Mouse (Mus musculus) midbrain, embryonic 12.5 days (tissue): ENCODE measurements at regions not wholly inside any gene's neighbourhood (a gene's known extent, or its start where the extent isn't known, plus 50 kb on each side); places are given as distances from the start of the nearest gene placed in this dataset.

Experiments used
- ATAC-seq: fragments of 200-750 bp; cut with Nextera tagmentation; 2 replicates; pipeline ENCODE4 v1.8.0; 2017; ENCODE audit warnings: low read depth, moderate TSS enrichment, moderate library complexity; ENCODE audit not compliant: low FRiP score
- H3K27ac ChIP-seq: fragments of 300-500 bp; sonication (generic); replicated peaks from 2 replicates; pipeline ENCODE4 v1.5.1; 2016; ENCODE audit warnings: mild to moderate bottlenecking
- H3K27me3 ChIP-seq: fragments of 300-500 bp; sonication (generic); 2 replicates; pipeline ENCODE4 v1.6.1; 2016; ENCODE audit warnings: mild to moderate bottlenecking
- H3K36me3 ChIP-seq: fragments of 300-500 bp; sonication (generic); 2 replicates; pipeline ENCODE4 v1.6.1; 2016
- H3K4me1 ChIP-seq: fragments of 300-500 bp; sonication (generic); 2 replicates; pipeline ENCODE4 v1.6.1; 2016
- H3K4me2 ChIP-seq: fragments of 300-500 bp; sonication (generic); replicated peaks from 2 replicates; pipeline ENCODE4 v1.6.1; 2016; ENCODE audit warnings: mild to moderate bottlenecking, moderate library complexity
- H3K4me3 ChIP-seq: fragments of 300-500 bp; sonication (generic); 2 replicates; pipeline ENCODE4 v1.5.1; 2016; ENCODE audit warnings: mild to moderate bottlenecking
- H3K9ac ChIP-seq: fragments of 300-500 bp; sonication (generic); replicated peaks from 2 replicates; pipeline ENCODE4 v1.6.1; 2016; ENCODE audit warnings: mild to moderate bottlenecking, moderate library complexity
- H3K9me3 ChIP-seq: fragments of 300-500 bp; sonication (generic); 2 replicates; pipeline ENCODE4 v1.6.1; 2016; ENCODE audit warnings: mild to moderate bottlenecking
- WGBS: fragments of 180-500 bp; shearing (Covaris S2); methylation state at CpG from one replicate; pipeline ENCODE4 v1.1.7; 2016; 5-methylcytosine and 5-hydroxymethylcytosine counted together

GRCm38 (mm10) chr3:101691937-101692604 is 87.6 kb upstream of the Atp1a1 start:
- no peak overlapping the region for H3K9ac ChIP-seq
- no peaks in the 10 kb centered on the region for H3K9me3 ChIP-seq
- ATAC-seq: no peak

DNA sequence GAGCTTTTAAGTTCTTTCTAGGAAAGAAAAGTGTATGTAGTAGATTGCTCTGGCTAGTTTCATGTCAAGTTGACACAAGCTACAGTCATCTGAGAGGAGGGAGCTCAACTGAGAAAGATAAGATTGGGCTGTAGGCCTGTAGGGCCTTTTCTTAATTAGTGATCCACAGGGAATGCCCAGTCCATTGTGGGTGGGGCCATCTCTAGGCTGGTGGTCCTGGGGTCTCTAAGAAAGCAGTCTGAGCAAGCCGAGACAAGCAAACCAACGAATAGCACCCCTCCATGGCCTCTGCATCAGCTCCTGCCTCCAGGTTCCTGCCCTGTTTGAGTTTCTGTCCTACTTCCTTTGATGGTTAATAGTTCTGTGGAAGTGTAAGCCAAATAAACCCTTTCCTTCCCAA is 86.3 kb upstream of the Atp1a1 start:
- Histone ChIP-seq H3K4me3 (no peak overlapping the region), H3K27me3 (no peaks in the 10 kb centered on the region), H3K9me3 (no peaks in the 10 kb centered on the region), H3K9ac (no peak overlapping the region), H3K4me2 (no peak overlapping the region), H3K27ac (no peak overlapping the region), H3K36me3 (no peaks in the 10 kb centered on the region), H3K4me1 (no peaks in the 10 kb centered on the region)
- no peak for ATAC-seq
- WGBS: 76% methylated on average over 2 of the region's 2 CpGs

More at GRCm38 (mm10) chr3:101691937-101692604, 87.6 kb upstream of the Atp1a1 start:
- Histone ChIP-seq H3K27ac (no peak overlapping the region), H3K27me3 (no peaks in the 10 kb centered on the region), H3K4me3 (no peak overlapping the region), H3K4me2 (no peak overlapping the region), H3K36me3 (no peaks in the 10 kb centered on the region), H3K4me1 (no peaks in the 10 kb centered on the region)
- 81% methylated on average over 8 of the region's 8 CpGs for WGBS

DNA sequence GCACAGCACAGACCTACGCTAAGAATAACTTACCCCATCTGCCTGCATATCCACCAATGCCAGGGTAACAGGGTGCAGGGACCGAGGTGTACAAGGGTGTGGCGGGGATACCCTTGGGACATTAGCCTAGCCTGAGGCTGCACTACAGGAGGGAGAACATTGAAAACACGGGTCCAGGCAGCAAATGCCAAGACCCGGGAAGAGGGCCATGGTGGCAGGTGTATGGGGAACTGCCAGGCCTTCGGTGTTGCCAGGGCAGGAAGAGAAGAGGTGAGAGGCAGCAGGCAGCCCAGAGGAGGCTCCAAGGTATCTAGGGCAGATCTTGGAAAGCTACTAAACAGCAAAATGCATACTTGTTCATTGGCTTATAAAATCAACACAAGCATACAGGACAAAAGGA is 85.7 kb upstream of the Atp1a1 start:
- 92% methylated on average over 6 of the region's 6 CpGs for WGBS
- H3K27ac ChIP-seq: no peak overlapping the region
- no peak overlapping the region for H3K4me2 ChIP-seq
- H3K9me3 ChIP-seq: no peaks in the 10 kb centered on the region
- no peaks in the 10 kb centered on the region for H3K27me3 ChIP-seq
- H3K4me1 ChIP-seq: no peaks in the 10 kb centered on the region
- ATAC-seq: no peak
- H3K4me3 ChIP-seq: no peak overlapping the region
- no peak overlapping the region for H3K9ac ChIP-seq
- H3K36me3 ChIP-seq: no peaks in the 10 kb centered on the region

- Histone ChIP-seq H3K36me3 (no peaks in the 10 kb centered on the region), H3K4me3 (no peak overlapping the region), H3K4me1 (no peaks in the 10 kb centered on the region), H3K27me3 (no peaks in the 10 kb centered on the region), H3K4me2 (no peak overlapping the region), H3K27ac (no peak overlapping the region), H3K9me3 (no peaks in the 10 kb centered on the region), H3K9ac (no peak overlapping the region)
- ATAC-seq: no peak
- 68% methylated on average over 7 of the region's 7 CpGs for WGBS
These were observed 80.7 kb upstream of the Atp1a1 start for GRCm38 (mm10) chr3:101685203-101685602.

DNA sequence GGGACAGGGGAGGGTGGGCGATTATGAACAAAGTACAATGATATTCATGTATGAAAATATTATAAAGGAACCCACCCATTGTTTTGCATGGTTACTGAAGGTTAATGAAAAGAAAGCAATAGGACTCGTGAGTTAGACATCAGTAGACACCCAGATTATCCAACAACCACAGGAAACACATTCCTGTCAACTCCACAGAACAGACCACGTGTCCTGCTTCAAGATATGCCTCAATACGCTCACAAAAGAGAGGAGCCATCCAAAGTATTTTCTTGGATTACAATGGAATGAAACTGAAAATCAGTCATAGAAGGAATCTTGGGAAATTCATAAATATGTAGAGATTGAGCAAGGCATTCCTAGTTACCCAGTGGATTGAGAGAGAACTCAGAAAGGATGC is 68.5 kb upstream of the Atp1a1 start:
- Histone ChIP-seq H3K9ac (no peak overlapping the region), H3K27ac (no peak overlapping the region), H3K4me2 (no peak overlapping the region), H3K27me3 (peaks cover 4% of the 10 kb centered on the region; the same call in 1 of the 2 replicates), H3K9me3 (no peaks in the 10 kb centered on the region), H3K4me3 (no peak overlapping the region), H3K36me3 (no peaks in the 10 kb centered on the region), H3K4me1 (no peaks in the 10 kb centered on the region; the same call in 1 of the 2 replicates)
- no peak for ATAC-seq
- WGBS: 83% methylated on average over 4 of the region's 4 CpGs

GRCm38 (mm10) chr3:101670561-101671001 is 66.1 kb upstream of the Atp1a1 start:
- Histone ChIP-seq H3K4me1 (peaks cover 9% of the 10 kb centered on the region), H3K9ac (no peak overlapping the region), H3K27me3 (peaks cover 12% of the 10 kb centered on the region; the same call in 1 of the 2 replicates), H3K4me3 (no peak overlapping the region), H3K9me3 (no peaks in the 10 kb centered on the region), H3K27ac (no peak overlapping the region), H3K4me2 (no peak overlapping the region), H3K36me3 (no peaks in the 10 kb centered on the region)
- 56% methylated on average over 8 of the region's 8 CpGs for WGBS
- ATAC-seq: no peak

DNA sequence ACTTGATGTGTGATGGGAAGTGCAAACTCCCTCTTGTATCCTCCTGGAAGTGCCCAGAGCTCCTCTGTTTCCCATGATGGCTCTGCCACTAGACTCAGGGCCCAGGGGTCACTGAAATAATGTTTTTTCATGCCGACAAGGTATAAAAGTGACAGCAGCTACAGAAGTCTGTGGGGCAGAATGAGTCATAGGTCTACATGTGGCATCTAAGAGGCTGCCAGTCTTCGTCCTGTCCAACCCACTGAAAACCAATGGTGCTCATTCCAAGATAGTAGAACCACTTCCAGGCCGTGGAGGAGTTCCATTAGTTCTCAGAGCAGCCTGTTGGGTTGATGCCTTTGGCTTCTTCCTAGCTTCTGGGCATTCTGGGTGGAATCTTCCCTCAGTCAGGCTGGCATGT is 65.3 kb upstream of the Atp1a1 start:
- Histone ChIP-seq H3K9ac (no peak overlapping the region), H3K27me3 (peaks cover 12% of the 10 kb centered on the region; the same call in 1 of the 2 replicates), H3K4me3 (no peak overlapping the region), H3K4me2 (no peak overlapping the region), H3K27ac (no peak overlapping the region), H3K36me3 (no peaks in the 10 kb centered on the region), H3K9me3 (no peaks in the 10 kb centered on the region), H3K4me1 (peaks cover 9% of the 10 kb centered on the region)
- 87% methylated on average over 3 of the region's 3 CpGs for WGBS
- no peak for ATAC-seq

DNA sequence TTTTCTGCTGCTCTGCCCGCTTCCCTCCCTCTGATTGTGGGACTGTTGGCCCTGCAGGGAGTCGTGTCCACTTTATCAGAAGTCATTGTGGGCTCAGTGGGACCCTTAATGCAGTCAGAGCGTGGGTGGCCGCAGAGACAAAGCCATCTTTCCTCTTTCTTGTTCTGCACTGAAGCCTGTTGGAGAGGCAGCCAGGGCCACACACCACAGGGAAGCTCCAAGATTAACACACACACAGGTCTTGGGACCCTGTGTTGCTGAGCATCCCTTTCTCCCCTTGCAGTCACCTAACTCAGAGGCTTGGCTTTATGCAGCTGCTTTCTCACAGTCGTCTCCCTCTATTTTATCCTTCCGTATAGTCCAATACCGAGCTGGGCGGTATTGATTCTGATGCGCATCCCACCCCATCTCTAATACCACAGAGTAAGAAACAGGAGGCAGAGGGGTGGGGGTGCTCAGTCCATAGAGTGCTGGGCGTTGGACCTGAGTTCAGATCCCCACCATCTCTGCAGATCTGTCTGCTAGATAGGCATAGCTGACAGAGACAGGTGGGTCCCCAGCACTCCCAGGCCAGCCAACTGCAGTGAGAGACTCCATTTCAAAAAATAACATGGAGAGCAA is 63.4 kb upstream of the Atp1a1 start:
- Histone ChIP-seq H3K36me3 (no peaks in the 10 kb centered on the region), H3K4me1 (peaks cover 9% of the 10 kb centered on the region), H3K4me3 (no peak overlapping the region), H3K4me2 (no peak overlapping the region), H3K9me3 (no peaks in the 10 kb centered on the region), H3K27ac (no peak overlapping the region), H3K27me3 (peaks cover 12% of the 10 kb centered on the region; the same call in 1 of the 2 replicates), H3K9ac (no peak overlapping the region)
- no peak for ATAC-seq
- WGBS: 42% methylated on average over 10 of the region's 10 CpGs

GRCm38 (mm10) chr3:101667186-101667585 is 62.7 kb upstream of the Atp1a1 start:
- Histone ChIP-seq H3K9me3 (no peaks in the 10 kb centered on the region), H3K4me2 (no peak overlapping the region), H3K9ac (no peak overlapping the region), H3K27me3 (peaks cover 12% of the 10 kb centered on the region; the same call in 1 of the 2 replicates), H3K27ac (no peak overlapping the region), H3K36me3 (no peaks in the 10 kb centered on the region), H3K4me3 (no peak overlapping the region), H3K4me1 (peaks cover 9% of the 10 kb centered on the region)
- 34% methylated on average over 4 of the region's 4 CpGs for WGBS
- ATAC-seq: no peak

- ATAC-seq: no peak
- Histone ChIP-seq H3K27me3 (peaks cover 12% of the 10 kb centered on the region; the same call in 1 of the 2 replicates), H3K4me3 (no peak overlapping the region), H3K4me2 (no peak overlapping the region), H3K9me3 (no peaks in the 10 kb centered on the region), H3K4me1 (peaks cover 13% of the 10 kb centered on the region), H3K9ac (no peak overlapping the region), H3K36me3 (no peaks in the 10 kb centered on the region), H3K27ac (no peak overlapping the region)
- WGBS: 91% methylated on average over 8 of the region's 8 CpGs
These were observed 62.1 kb upstream of the Atp1a1 start for GRCm38 (mm10) chr3:101666583-101666982.

DNA sequence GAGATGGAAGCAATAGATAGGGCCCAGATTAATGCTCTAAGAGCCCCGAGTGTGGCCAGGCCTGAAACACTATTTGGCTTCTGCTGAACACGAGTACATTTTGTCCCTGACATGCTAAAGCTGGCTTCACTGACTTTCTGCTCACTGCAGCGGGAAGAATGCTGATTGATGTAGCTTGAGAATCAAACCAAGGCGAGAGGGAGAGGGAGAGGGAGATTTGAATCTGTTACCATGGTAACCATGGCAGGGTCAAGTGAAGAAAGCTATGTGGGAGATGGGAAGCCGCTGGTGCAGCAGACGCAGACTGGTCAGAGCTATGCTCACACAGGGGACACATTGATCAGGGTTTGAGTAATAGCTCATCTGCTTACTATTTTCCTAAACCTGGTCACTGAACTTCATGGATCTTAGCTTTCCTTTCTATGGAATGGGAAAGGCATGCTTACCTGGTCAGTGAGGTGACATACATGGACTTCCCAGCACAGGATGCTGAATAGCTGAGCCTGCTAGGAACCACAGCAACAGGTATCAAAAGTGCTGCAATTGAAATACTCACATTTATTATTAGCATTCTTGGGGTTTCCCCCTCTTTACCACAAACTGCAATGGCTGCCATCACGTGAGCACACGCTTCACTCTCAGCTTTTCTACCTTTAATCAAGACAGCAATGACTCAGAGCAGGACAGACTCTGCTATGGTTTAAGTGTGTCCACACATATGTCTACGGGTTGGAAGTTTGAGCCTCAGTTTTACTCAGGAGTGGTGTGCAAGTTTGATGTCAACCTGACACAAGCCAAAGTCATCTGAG is 56.9 kb upstream of the Atp1a1 start:
- Histone ChIP-seq H3K27me3 (no peaks in the 10 kb centered on the region), H3K4me1 (peaks cover 24% of the 10 kb centered on the region), H3K4me3 (no peak overlapping the region), H3K36me3 (no peaks in the 10 kb centered on the region), H3K4me2 (no peak overlapping the region; the same call in 1 of the 2 replicates), H3K9ac (no peak overlapping the region), H3K9me3 (no peaks in the 10 kb centered on the region), H3K27ac (peak overlapping the region; percentile 73)
- peak; percentile 79 for ATAC-seq
- WGBS: 35% methylated on average over 9 of the region's 9 CpGs

DNA sequence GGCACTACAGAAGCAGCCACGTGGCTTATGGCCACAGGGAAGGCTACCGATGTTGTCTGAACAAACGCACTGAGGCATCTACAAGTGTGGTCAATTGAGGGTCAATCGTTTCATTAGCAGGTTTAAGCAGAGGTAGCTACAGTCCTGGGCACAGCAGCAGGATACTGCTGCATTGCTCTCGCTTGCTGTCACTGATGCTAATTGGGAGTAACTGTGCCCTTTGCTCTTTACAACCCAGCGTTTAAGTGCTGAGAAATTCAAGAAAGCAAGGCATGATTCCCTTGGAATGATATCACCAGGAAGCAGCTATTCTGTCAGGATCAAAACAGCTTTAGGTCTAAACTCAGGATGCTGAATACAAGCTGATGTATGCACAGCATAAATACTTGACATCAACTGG is 56.2 kb upstream of the Atp1a1 start:
- no peak overlapping the region for H3K9ac ChIP-seq
- H3K4me2 ChIP-seq: no peak overlapping the region
- no peaks in the 10 kb centered on the region for H3K36me3 ChIP-seq
- H3K27ac ChIP-seq: peak overlapping the region; percentile 73
- H3K4me1 ChIP-seq: peaks cover 24% of the 10 kb centered on the region
- WGBS: 23% methylated on average over 6 of the region's 6 CpGs
- no peaks in the 10 kb centered on the region for H3K9me3 ChIP-seq
- H3K4me3 ChIP-seq: no peak overlapping the region
- no peak for ATAC-seq
- H3K27me3 ChIP-seq: no peaks in the 10 kb centered on the region
